ENCODE assay signal across 9 mouse cellular contexts in genomic region chr1:120586500-120587110, GRCm38 (mm10). TPM values are rescaled to one million over a fixed set of nuclear protein-coding genes. Genes with fewer than 3 reads are reported as not detected.
DNase-seq lines count a peak whose midpoint lies in the region; ATAC-seq lines count a peak whose summit lies in the region.
"Had no signal": no experiment of that assay in that cellular context is flagged by ENCODE, and none has a peak within 500 bp of the region (broad histone marks: within the 10 kb centered on the region; RNA-seq: fewer than 3 reads in every experiment).

No protein-coding gene starts in this region.

- H3K27ac ChIP-seq in intestine, embryonic 14.5 days (ENCODE audit: low read depth): no peak overlapping the region
- H3K27ac ChIP-seq in intestine, embryonic 15.5 days: no peak overlapping the region
- no peak overlapping the region for H3K27ac ChIP-seq in midbrain, embryonic 13.5 days
- H3K27ac ChIP-seq: limb, embryonic 15.5 days had no signal

- H3K4me2 ChIP-seq in intestine, embryonic 14.5 days (ENCODE audit: low read length): no peak overlapping the region
- H3K4me2 ChIP-seq in intestine, embryonic 15.5 days (replicated peaks): no peak overlapping the region
- no peak overlapping the region for H3K4me2 ChIP-seq in midbrain, embryonic 13.5 days (replicated peaks)
- H3K4me2 ChIP-seq: limb, embryonic 15.5 days had no signal

- no peaks in the 10 kb centered on the region for H3K9me3 ChIP-seq in intestine, embryonic 14.5 days (ENCODE audit: control insufficient read depth, low read length)
- no peaks in the 10 kb centered on the region for H3K9me3 ChIP-seq in intestine, embryonic 15.5 days
- H3K9me3 ChIP-seq in midbrain, embryonic 13.5 days: no peaks in the 10 kb centered on the region
- H3K9me3 ChIP-seq: limb, embryonic 15.5 days had no signal

- H3K36me3 ChIP-seq in intestine, embryonic 14.5 days (ENCODE audit: control insufficient read depth, insufficient read depth, low read length): no peaks in the 10 kb centered on the region
- no peaks in the 10 kb centered on the region for H3K36me3 ChIP-seq in intestine, embryonic 15.5 days
- H3K36me3 ChIP-seq in midbrain, embryonic 13.5 days: no peaks in the 10 kb centered on the region
- H3K36me3 ChIP-seq: limb, embryonic 15.5 days had no signal

- ATAC-seq in intestine, embryonic 14.5 days (replicated peaks; ENCODE audit: low FRiP score, low TSS enrichment, low read depth): no peak
- ATAC-seq in intestine, embryonic 15.5 days: no peak
- peak; percentile 59 for ATAC-seq in midbrain, embryonic 13.5 days

- DNase-seq in intestine, embryonic 14.5 days (ENCODE audit: low spot score): peak; percentile 84
- peak; percentile 77 for DNase-seq in ZHBTc4 (ENCODE audit: low read depth, low spot score)
- peak; percentile 92 for DNase-seq in embryo, embryonic 10.5 days (ENCODE audit: low spot score)
- peak; percentile 73 for DNase-seq in heart, postnatal 4 days
- DNase-seq in layer of hippocampus, postnatal 14 days (ENCODE audit: low spot score in 2 of 2): peak; percentile 67 to 86
- peak; percentile 41 for DNase-seq in thymus, postnatal 14 days

- WGBS in intestine, embryonic 14.5 days: 10% methylated on average over 7 of the region's 7 CpGs
- WGBS in intestine, embryonic 15.5 days: 12% methylated on average over 7 of the region's 7 CpGs
- WGBS in midbrain, embryonic 13.5 days: 13% methylated on average over 7 of the region's 7 CpGs

- H3K9ac ChIP-seq in intestine, embryonic 14.5 days (ENCODE audit: low read length): no peak overlapping the region
- no peak overlapping the region for H3K9ac ChIP-seq in intestine, embryonic 15.5 days
- H3K9ac ChIP-seq in midbrain, embryonic 13.5 days (replicated peaks): no peak overlapping the region
- H3K9ac ChIP-seq: limb, embryonic 15.5 days had no signal

- H3K4me1 ChIP-seq in intestine, embryonic 14.5 days (replicated peaks; ENCODE audit: control insufficient read depth, insufficient read depth, low read length): no peaks in the 10 kb centered on the region
- H3K4me1 ChIP-seq in intestine, embryonic 15.5 days (replicated peaks): no peaks in the 10 kb centered on the region
- no peaks in the 10 kb centered on the region; the same call in 1 of the 2 replicates for H3K4me1 ChIP-seq in midbrain, embryonic 13.5 days (replicated peaks)

- no peak overlapping the region for H3K4me3 ChIP-seq in intestine, embryonic 14.5 days (ENCODE audit: low read depth, low read length)
- H3K4me3 ChIP-seq in intestine, embryonic 15.5 days (replicated peaks): no peak overlapping the region
- no peak overlapping the region for H3K4me3 ChIP-seq in midbrain, embryonic 13.5 days (replicated peaks)
- H3K4me3 ChIP-seq: limb, embryonic 15.5 days had no signal

- peaks cover 28% of the 10 kb centered on the region for H3K27me3 ChIP-seq in intestine, embryonic 14.5 days (replicated peaks; ENCODE audit: control insufficient read depth, insufficient read depth, low read length)
- peaks cover 14% of the 10 kb centered on the region for H3K27me3 ChIP-seq in intestine, embryonic 15.5 days (replicated peaks)
- peaks cover 31% of the 10 kb centered on the region for H3K27me3 ChIP-seq in midbrain, embryonic 13.5 days

RNA-seq across cellular contexts. Expression of gene En1, which starts 15.6 kb away (rescaled TPM):
- not detected in 2 replicates for polyA plus RNA-seq in intestine, embryonic 14.5 days (2014; fragmentation: Nextera tagmentation; extraction: Ambion mirVana)
- polyA plus RNA-seq in intestine, embryonic 15.5 days (2015; fragmentation: Nextera tagmentation; extraction: Ambion mirVana): not detected in 2 replicates
- total RNA-seq in heart, postnatal 4 days (2021): not detected
- under 1 TPM in 1 of 2 experiments, not detected in 1; 0.21 TPM for total RNA-seq in layer of hippocampus, postnatal 14 days (2021)
- polyA plus RNA-seq in midbrain, embryonic 13.5 days (2015; fragmentation: Nextera tagmentation; extraction: Ambion mirVana): 9.0 and 13.6 TPM in 2 replicates

Comparison
In these comparisons a context has a peak if more than half of its experiments do, and no peak if none do; other contexts are left out.
1. DNase-seq: peak in every context shown above with its lines; median percentile 92 in embryo, embryonic 10.5 days; 84 in intestine, embryonic 14.5 days; 77 in ZHBTc4; 76 in layer of hippocampus, postnatal 14 days; 73 in heart, postnatal 4 days; 41 in thymus, postnatal 14 days.